Mouse (Mus musculus) limb, embryonic 10.5 days (tissue): ENCODE measurements around the gene Ddx3y. TPM values are rescaled to one million over a fixed set of nuclear protein-coding genes. Genes with fewer than 3 reads are reported as not detected.
A peak's percentile ranks its signal among the peaks of the same experiment; 100 is the strongest.

Source experiments
- DNase-seq: peaks from one replicate; pipeline ENCODE4 v3.0.0-alpha.2; 2017; ENCODE audit warnings: low spot score
- H3K27ac ChIP-seq: fragments of 300-500 bp; sonication (generic); 2 replicates; pipeline ENCODE4 v1.5.1; 2016; ENCODE audit warnings: mild to moderate bottlenecking
- H3K27me3 ChIP-seq: fragments of 300-500 bp; sonication (generic); 2 replicates; pipeline ENCODE4 v1.6.1; 2016; ENCODE audit warnings: low read depth, mild to moderate bottlenecking; ENCODE audit not compliant: poor library complexity, severe bottlenecking
- H3K36me3 ChIP-seq: fragments of 300-500 bp; sonication (generic); 2 replicates; pipeline ENCODE4 v1.6.1; 2016; ENCODE audit warnings: mild to moderate bottlenecking, moderate library complexity
- H3K4me1 ChIP-seq: fragments of 300-500 bp; sonication (generic); 2 replicates; pipeline ENCODE4 v1.6.1; 2016
- H3K4me3 ChIP-seq: fragments of 300-500 bp; sonication (generic); 2 replicates; pipeline ENCODE4 v1.5.1; 2016; ENCODE audit warnings: mild to moderate bottlenecking, moderate library complexity
- H3K9me3 ChIP-seq: fragments of 300-500 bp; sonication (generic); replicated peaks from 2 replicates; pipeline ENCODE4 v1.6.1; 2016; ENCODE audit warnings: mild to moderate bottlenecking
- WGBS: fragments of 180-500 bp; shearing (Covaris S2); methylation state at CpG from one replicate; pipeline ENCODE4 v1.1.7; 2016; 5-methylcytosine and 5-hydroxymethylcytosine counted together
- polyA plus RNA-seq: library from polyadenylated mRNA; unstranded; fragments of >200 nt; fragmentation: Nextera tagmentation; extraction: Ambion mirVana; gene quantifications from 2 replicates; pipeline ENCODE4 v1.2.1, GENCODE M21; 2016

The Ddx3y gene
- 20.3 and 24.5 TPM in 2 replicates for polyA plus RNA-seq

GRCm38 (mm10) chrY:1286171-1286795 is at the start of gene Ddx3y:
Gene Ddx3y, minus strand, starts transcription at chrY:1286629.
- H3K27ac ChIP-seq, result no peak within 1 kb of the TSS
- no peaks in the 10 kb centered on the region for H3K27me3 ChIP-seq
- H3K4me1 ChIP-seq, result no peaks in the 10 kb centered on the region
- peak within 1 kb of the TSS; percentile 40 for H3K4me3 ChIP-seq
- H3K36me3 ChIP-seq, result no peaks in the 10 kb centered on the region
- WGBS, result 7% methylated on average over 31 of the region's 31 CpGs
- H3K9me3 ChIP-seq, result no peaks in the 10 kb centered on the region
- DNase-seq, result peak; percentile 50

- H3K27me3 ChIP-seq, result no peaks in the 10 kb centered on the region
- H3K9me3 ChIP-seq, result no peaks in the 10 kb centered on the region
- no peaks in the 10 kb centered on the region for H3K4me1 ChIP-seq
- H3K27ac ChIP-seq, result no peak overlapping the region
- H3K4me3 ChIP-seq, result no peak overlapping the region
- DNase-seq, result no peak
- H3K36me3 ChIP-seq, result no peaks in the 10 kb centered on the region
These were observed 7.3 kb upstream of the Ddx3y start for GRCm38 (mm10) chrY:1293708-1294107.

GRCm38 (mm10) chrY:1285735-1286134 is 694 bp downstream of the Ddx3y start:
- peak overlapping the region; percentile 40 for H3K4me3 ChIP-seq
- peak; percentile 28 for DNase-seq
- H3K4me1 ChIP-seq, result no peaks in the 10 kb centered on the region
- H3K9me3 ChIP-seq, result no peaks in the 10 kb centered on the region
- 8% methylated on average over 11 of the region's 12 CpGs for WGBS
- no peaks in the 10 kb centered on the region for H3K27me3 ChIP-seq
- H3K27ac ChIP-seq, result no peak overlapping the region
- H3K36me3 ChIP-seq, result no peaks in the 10 kb centered on the region

- Histone ChIP-seq H3K36me3 (no peaks in the 10 kb centered on the region), H3K27ac (no peak overlapping the region), H3K27me3 (no peaks in the 10 kb centered on the region), H3K4me1 (no peaks in the 10 kb centered on the region), H3K4me3 (no peak overlapping the region), H3K9me3 (no peaks in the 10 kb centered on the region)
- DNase-seq, result no peak
- WGBS, result 67% methylated on average over 6 of the region's 6 CpGs
These were observed 40.3 kb downstream of the Ddx3y start for GRCm38 (mm10) chrY:1246117-1246516.

- peak within 1 kb of the TSS; percentile 44 for H3K4me3 ChIP-seq
- peak within 1 kb of the TSS; percentile 64 for H3K27ac ChIP-seq
- peak; percentile 33 for DNase-seq
- no peaks in the 10 kb centered on the region for H3K4me1 ChIP-seq
- no peaks in the 10 kb centered on the region for H3K27me3 ChIP-seq
- WGBS, result 1% methylated on average over 21 of the region's 21 CpGs
- no peaks in the 10 kb centered on the region for H3K36me3 ChIP-seq
- H3K9me3 ChIP-seq, result no peaks in the 10 kb centered on the region
These were observed 41.0 kb downstream of the Ddx3y start, which contains the start of gene Uty for GRCm38 (mm10) chrY:1245426-1245863. Gene Uty, minus strand, starts transcription at chrY:1245759.

GRCm38 (mm10) chrY:1244940-1245339 is 41.5 kb downstream of the Ddx3y start:
- Histone ChIP-seq H3K36me3 (no peaks in the 10 kb centered on the region), H3K4me1 (no peaks in the 10 kb centered on the region), H3K27me3 (no peaks in the 10 kb centered on the region), H3K27ac (peak overlapping the region; percentile 64), H3K9me3 (no peaks in the 10 kb centered on the region), H3K4me3 (peak overlapping the region; percentile 44)
- under 1% methylated on average over 9 of the region's 9 CpGs for WGBS
- no peak for DNase-seq

- 58% methylated on average over 5 of the region's 5 CpGs for WGBS
- H3K4me1 ChIP-seq, result no peaks in the 10 kb centered on the region
- H3K36me3 ChIP-seq, result no peaks in the 10 kb centered on the region
- no peak for DNase-seq
- no peaks in the 10 kb centered on the region for H3K27me3 ChIP-seq
- H3K4me3 ChIP-seq, result peak overlapping the region; percentile 44; the same call in 1 of the 2 replicates
- H3K27ac ChIP-seq, result no peak overlapping the region
- H3K9me3 ChIP-seq, result no peaks in the 10 kb centered on the region
These were observed 42.0 kb downstream of the Ddx3y start for GRCm38 (mm10) chrY:1244421-1244820.

GRCm38 (mm10) chrY:1220001-1220400 is 66.4 kb downstream of the Ddx3y start:
- Histone ChIP-seq H3K4me1 (no peaks in the 10 kb centered on the region), H3K9me3 (no peaks in the 10 kb centered on the region), H3K27ac (no peak overlapping the region), H3K27me3 (no peaks in the 10 kb centered on the region), H3K4me3 (no peak overlapping the region), H3K36me3 (no peaks in the 10 kb centered on the region)
- DNase-seq, result no peak
- 82% methylated on average over 7 of the region's 7 CpGs for WGBS

Other genes with a start within 250 kb of the Ddx3y start
- 15.2 and 16.4 TPM in 2 replicates for gene Uty, start 40.9 kb downstream of the Ddx3y start, polyA plus RNA-seq
- gene Usp9y, start 173.2 kb upstream of the Ddx3y start, polyA plus RNA-seq, result not detected in 2 replicates